Mouse (Mus musculus) left cerebral cortex, postnatal 4 days (tissue): ENCODE results near the gene Ankmy1. TPM values are rescaled to one million over a fixed set of nuclear protein-coding genes. Genes with fewer than 3 reads are reported as not detected.

ENCODE experiments used
- DNase-seq: peaks from one replicate; pipeline ENCODE4 v3.0.0-alpha.2; 2022
- intact Hi-C: fragments of 180-260 bp; cut with DNase I; formaldehyde crosslinking; loops from one replicate; pipeline ENCODE4 v1.15.1; 2025
- total RNA-seq, 2 experiments: library from RNA; stranded (reverse); gene quantifications; 2 replicates each; pipeline ENCODE4 v1.2.3; 2021

Gene Ankmy1
- total RNA-seq, 2 experiments from 2014 or later = 0.14 to 0.30 TPM

DNA sequence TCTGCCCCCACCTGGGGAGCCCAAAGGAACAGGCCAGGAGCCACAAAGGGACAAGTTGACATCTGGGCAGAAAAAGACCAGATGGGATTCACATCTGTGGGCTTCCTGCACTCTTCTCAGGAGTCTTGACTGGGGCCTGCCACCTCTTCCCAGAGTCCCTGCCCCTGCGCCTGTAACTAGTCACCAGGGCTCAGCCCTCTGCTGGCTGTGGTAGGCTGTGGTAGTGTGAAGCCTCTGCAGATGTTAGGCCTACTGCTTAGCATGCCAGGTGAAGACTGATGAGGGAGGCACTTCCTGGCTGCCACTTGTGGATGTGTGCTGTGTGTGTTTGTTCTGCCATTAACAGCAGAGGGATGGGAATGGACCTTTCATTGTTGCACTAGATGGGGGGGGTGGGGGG, 9.6 kb upstream of the Ankmy1 start:
- DNase-seq = no peak
- intact Hi-C loops = no loop called here

- no peak for DNase-seq
- intact Hi-C loops = no loop called here
Measured at GRCm38 (mm10) chr1:92911721-92912138, 9.0 kb upstream of the Ankmy1 start.

GRCm38 (mm10) chr1:92910925-92911720, 8.4 kb upstream of the Ankmy1 start:
- intact Hi-C loops = no loop called here
- DNase-seq = peak; percentile 66

DNA sequence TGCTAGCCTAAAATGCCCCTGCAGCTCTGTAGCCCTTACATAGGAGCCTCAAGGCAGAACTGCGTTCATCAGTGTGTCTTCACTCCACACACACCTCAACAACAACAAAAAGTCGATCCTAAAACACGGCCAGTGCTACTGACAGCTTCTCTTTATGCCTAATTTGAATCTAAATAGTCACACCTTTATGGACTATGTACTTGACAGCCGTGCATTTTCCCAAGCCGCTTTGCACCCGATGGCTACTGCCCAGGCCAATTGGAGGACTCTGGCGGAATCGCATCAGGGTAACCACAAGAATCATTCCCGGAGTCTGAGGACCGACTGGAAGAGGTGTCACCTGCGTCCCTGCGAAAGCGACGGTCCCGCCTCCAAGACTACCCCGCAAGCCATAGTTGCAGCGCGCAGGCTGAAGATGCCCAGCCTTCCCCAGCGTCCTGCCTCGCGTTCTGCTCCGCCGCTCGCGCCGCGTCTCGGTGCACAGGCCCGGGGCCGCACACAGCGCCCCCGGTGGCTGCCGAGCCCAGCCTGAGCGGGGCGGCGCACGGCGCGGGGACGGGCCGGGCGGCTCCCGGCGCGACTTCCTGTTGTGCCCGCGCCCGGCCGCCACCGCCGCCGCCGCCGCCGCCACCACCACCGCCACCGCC, 7.7 kb upstream of the Ankmy1 start, which contains the start of gene Rnpepl1:
Rnpepl1 (plus strand) TSS at position 545 of the 647 bp plus-strand sequence.
- intact Hi-C loops = no loop called here
- peak; percentile 72 for DNase-seq

DNA sequence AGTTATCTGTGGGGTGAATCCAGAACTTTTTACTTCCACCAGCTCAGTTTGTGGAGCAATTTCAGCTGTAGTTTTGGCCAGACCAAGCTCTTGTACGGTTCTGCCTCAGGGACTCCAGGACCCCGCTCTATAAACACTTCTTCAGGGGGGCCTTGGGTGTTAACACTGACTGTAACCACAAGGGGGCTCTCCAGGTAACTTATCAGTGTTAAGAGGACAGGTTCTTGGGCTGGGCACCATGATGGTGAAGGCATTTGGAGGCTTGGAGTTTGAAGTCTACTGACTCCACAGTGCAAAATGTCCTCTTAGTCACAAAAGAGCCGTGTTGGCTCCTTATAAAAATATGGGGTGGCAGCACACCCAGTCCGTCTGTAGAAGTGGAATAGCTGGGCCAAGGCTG, 6.4 kb upstream of the Ankmy1 start:
- intact Hi-C loops = no loop called here
- DNase-seq = no peak

GRCm38 (mm10) chr1:92908664-92909063, 6.0 kb upstream of the Ankmy1 start:
- intact Hi-C loops = no loop called here
- DNase-seq = no peak

GRCm38 (mm10) chr1:92907632-92908360, 5.1 kb upstream of the Ankmy1 start:
- intact Hi-C loops = no loop called here
- no peak for DNase-seq

DNA sequence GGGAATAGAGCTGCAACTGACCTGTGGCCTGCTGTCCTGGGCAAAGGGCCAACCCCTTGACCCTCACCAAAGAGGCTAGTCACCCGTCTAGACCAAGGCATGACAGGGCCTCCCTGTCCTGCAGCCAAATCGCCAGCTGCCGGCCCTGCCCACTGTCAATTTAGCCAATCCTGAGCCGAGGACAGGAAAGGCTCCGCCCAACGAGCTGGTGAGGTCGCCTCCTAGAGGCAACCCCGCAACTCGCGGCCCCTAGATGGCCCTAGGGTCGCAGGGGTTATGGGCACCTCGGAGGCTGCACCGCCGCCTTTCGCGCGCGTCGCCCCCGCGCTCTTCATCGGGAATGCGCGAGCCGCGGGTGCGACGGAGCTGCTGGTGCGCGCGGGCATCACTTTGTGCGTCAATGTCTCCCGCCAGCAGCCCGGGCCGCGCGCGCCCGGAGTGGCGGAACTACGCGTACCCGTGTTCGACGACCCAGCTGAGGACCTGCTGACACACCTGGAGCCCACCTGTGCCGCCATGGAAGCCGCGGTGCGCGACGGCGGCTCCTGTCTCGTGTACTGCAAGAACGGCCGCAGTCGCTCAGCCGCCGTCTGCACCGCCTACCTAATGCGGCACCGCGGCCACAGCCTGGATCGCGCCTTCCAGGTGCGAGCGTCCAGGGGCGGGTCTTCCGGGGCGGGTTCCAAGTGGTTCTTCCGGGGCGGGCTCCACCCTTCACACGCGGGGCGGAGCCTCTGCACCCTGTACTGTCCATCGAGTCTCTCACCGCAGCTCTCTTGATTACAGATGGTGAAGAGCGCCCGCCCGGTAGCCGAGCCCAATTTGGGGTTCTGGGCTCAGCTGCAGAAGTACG, 4.3 kb upstream of the Ankmy1 start, which contains the start of gene Dusp28:
Dusp28 (plus strand) TSS at position 203 of the 853 bp plus-strand sequence.
- intact Hi-C loops = no loop called here
- DNase-seq = peak; percentile 90

DNA sequence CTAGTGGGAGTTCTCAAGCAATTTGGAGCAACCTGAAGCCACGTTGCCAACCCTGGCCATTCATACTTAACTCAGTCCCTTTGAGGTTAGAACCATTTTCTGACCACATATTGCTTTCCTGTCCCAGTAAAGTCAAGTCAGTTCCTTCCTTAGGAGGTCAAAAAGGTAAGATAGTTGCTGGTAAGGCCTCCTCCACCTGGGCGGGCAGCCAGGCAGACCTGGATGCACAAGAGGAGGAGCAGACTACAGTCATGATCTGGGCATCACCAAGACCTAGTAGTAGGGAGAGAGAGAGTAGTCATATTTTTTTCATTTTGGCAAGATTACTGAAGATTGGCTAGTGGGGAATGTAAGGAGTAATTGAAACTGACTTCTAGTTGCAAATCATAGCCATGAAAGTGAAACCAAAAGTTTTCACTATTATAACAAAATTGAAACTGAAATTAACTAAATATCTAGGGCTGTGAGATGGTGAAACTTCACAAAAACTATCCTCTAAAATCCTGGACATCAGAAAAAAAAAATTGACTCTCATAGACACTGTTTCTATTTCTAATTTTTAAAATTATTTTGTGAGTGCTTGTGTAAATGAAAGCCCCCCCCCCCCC, 3.1 kb upstream of the Ankmy1 start:
- intact Hi-C loops = no loop called here
- no peak for DNase-seq

DNA sequence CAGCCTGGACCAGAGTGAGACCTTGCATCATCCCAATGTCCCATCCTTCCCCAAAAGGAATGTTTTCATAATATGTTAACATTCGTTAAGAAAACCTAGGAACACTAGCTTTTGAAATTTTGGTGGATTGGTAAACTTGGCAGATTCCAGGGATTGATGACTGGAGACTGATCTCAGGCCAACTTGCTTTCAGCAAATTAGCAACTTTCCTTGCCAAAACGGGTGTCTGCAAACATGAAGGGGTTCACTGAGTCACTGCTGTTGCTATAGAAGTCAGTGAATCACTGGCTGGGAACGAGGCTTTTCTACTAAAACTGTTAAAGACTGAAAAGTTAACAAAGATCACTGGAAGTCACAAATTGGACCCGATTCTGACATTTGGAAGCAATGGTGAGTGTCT, 921 bp upstream of the Ankmy1 start:
- DNase-seq = no peak
- intact Hi-C loops = no loop called here

DNA sequence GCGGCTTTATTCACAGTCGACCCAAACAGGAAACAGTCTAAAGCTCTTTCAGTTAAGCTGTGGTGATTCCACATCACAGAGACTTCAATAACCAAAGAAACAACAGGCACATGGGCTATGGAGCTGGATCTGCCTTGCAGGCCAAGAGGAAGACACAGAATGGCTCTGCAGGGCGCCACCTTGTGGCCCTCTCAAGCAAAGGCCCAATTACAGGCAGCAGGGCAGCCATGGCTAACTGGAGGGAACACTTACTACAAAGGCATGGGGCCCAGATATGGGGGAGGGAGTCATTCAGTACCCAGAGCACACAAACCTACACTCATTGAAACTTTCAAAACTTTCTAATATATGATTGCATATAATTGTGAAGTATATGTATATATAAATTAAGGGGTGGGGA, 7.6 kb downstream of the Ankmy1 start:
- DNase-seq = peak; percentile 87
- intact Hi-C loops = loop anchor here (10.0 kb wide), 1 partner anchor 50 kb away; no protein-coding TSS in a partner anchor

- DNase-seq = no peak
- intact Hi-C loops = loop anchor here (10.0 kb wide), 1 partner anchor 49 kb away; no protein-coding TSS in a partner anchor
Measured at GRCm38 (mm10) chr1:92893896-92894295, 8.8 kb downstream of the Ankmy1 start.

DNA sequence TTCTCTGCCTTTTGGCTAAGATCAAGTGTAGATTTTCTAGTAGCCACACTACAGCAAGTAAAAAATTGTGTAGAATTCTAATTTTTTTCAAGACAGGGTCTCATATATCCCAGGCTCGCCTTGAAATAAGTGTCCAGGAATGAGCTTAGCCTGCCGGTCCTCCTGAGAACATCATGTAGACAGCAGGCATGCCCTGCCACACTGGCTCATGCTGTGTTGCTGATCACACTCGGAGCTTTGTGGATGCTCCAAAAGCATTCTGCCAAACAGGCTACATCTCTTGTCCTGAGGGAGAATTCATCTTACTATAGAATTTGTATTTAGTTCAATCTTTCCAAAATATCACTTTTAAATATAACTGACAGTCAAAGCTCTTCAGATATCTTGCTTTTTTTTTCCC, 9.9 kb downstream of the Ankmy1 start:
- no peak for DNase-seq
- intact Hi-C loops = loop anchor here (10.0 kb wide), 1 partner anchor 48 kb away; no protein-coding TSS in a partner anchor

- no peak for DNase-seq
- intact Hi-C loops = no loop called here
Measured at GRCm38 (mm10) chr1:92888901-92889655, 13.6 kb downstream of the Ankmy1 start.

GRCm38 (mm10) chr1:92881982-92882381, 20.7 kb downstream of the Ankmy1 start:
- intact Hi-C loops = no loop called here
- DNase-seq = no peak

DNA sequence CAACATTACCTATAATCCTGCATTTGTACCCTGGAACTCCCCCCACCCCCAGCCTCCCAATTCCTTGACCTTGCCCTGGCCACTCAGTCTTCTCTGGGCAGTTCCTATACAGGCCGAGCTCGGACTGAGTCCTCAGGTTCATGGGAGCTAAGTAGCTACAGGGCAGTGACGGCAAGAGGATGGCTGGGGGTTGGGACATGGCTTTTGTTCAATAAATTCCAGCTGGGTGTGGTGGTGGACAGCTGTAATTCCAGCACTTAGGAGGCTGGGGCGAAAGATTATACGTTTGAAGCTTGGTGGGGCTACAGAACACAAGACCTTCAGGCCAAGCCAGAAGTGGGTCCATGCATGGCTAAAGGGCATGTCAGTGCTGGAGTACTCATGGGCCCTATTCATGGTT, 22.6 kb downstream of the Ankmy1 start:
- intact Hi-C loops = no loop called here
- no peak for DNase-seq

- peak; percentile 83 for DNase-seq
- intact Hi-C loops = no loop called here
Measured at GRCm38 (mm10) chr1:92879266-92879665, 23.4 kb downstream of the Ankmy1 start.

- intact Hi-C loops = no loop called here
Measured at GRCm38 (mm10) chr1:92878066-92878741, 24.5 kb downstream of the Ankmy1 start.

More at GRCm38 (mm10) chr1:92878066-92878741, 24.5 kb downstream of the Ankmy1 start:
- no peak for DNase-seq
